Mouse (Mus musculus): ENCODE measurements around the gene Tmc6. TPM values are rescaled to one million over a fixed set of nuclear protein-coding genes. Genes with fewer than 3 reads are reported as not detected.
A peak's percentile ranks its signal among the peaks of the same experiment; 100 is the strongest.

Tmc6 gene
- polyA plus RNA-seq, 1 experiment from 2014 or later = 3.9 TPM

DNA sequence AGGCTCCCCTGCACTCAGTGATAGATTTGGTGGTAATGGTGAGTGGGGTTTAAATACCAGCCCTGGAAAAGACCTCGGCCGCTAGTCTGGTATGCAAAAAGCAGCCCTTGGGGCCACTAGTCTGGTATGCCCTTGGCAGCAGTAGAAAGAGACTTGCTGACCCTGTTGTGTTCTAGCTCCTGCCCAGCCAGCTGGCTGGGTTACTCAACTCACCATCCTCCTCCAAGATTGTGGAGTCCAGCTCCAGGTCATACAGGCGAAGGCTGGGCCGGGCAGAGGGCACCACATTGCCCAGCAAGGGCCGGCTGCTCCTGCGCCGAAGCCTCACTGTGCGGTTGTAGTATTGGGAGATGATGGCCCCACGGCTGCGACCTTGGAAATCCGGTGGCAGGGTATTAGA is 4.0 kb downstream of the Tmc6 start:
- Histone ChIP-seq H3K27me3 (peaks cover 49% of the 10 kb centered on the region), H3K4me2 (replicated peaks) (no peak overlapping the region), H3K4me3 (replicated peaks) (no peak overlapping the region), H3K9ac (replicated peaks) (no peak overlapping the region), H3K9me3 (no peaks in the 10 kb centered on the region), H3K27ac (no peak overlapping the region), H3K4me1 (replicated peaks) (peaks cover 29% of the 10 kb centered on the region), H3K36me3 (no peaks in the 10 kb centered on the region)
- ATAC-seq = no peak
- WGBS = 96% methylated on average over 11 of the region's 11 CpGs

DNA sequence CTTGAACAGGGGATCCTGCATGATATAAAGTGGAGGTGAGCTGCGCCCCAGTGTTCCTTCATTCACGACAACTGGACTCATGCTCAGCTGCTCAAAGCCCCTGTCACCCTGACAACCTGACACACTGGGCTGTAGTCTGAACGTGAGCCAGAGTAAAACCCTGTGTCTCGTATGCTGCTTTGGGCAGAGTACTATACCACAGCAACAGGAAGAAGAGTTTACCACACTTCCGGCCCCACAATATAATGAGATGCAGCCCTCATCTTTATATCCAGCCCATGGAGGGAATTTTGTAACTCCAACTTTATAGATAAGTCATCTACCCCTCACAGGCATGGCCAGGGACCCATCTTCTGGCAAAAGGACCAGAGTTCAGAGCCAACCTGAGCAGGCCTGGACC is 4.9 kb downstream of the Tmc6 start:
- Histone ChIP-seq H3K9me3 (no peaks in the 10 kb centered on the region), H3K27me3 (peaks cover 40% of the 10 kb centered on the region), H3K4me2 (replicated peaks) (no peak overlapping the region), H3K36me3 (no peaks in the 10 kb centered on the region), H3K4me1 (replicated peaks) (peaks cover 25% of the 10 kb centered on the region), H3K9ac (replicated peaks) (no peak overlapping the region), H3K4me3 (replicated peaks) (no peak overlapping the region), H3K27ac (no peak overlapping the region)
- 87% methylated on average over 5 of the region's 5 CpGs for WGBS
- ATAC-seq = no peak

DNA sequence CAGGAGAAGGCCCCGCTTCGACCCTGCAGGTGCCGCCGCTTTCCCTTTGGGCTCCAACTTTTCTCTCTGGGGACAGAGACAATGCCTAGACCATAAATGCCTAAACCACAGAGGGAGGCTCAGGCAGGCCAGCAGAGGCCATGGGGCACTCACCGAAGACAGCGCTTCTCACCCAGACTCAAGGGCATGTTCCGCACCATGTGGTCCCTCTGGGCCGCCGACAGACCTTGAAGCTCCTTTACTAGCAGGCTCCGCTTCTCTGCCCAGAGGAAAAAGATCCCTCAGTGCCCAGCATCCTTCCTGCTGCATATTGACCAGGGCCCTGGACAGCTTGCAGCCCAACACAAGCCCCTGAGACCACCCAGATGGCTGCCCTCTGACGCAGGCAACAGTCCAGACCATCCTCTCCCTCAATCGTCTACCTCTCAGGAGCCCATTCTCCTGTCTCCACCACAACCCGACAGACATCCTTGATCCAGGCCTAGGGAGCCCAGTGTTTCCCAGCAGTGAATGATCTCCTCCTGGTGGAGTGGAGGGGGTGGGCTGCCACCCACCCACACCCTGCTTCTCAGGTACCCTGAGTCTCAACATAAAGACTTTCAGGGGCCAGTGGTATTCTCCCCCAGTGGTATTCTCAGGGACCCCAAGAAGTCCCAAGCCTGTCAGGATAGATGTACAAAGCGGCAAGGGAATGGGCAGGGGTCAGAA is 5.8 kb downstream of the Tmc6 start:
- no peak for ATAC-seq
- Histone ChIP-seq H3K9ac (replicated peaks) (no peak overlapping the region), H3K4me3 (replicated peaks) (no peak overlapping the region), H3K36me3 (no peaks in the 10 kb centered on the region), H3K27me3 (peaks cover 31% of the 10 kb centered on the region), H3K9me3 (no peaks in the 10 kb centered on the region), H3K4me1 (replicated peaks) (peaks cover 23% of the 10 kb centered on the region), H3K27ac (no peak overlapping the region), H3K4me2 (replicated peaks) (no peak overlapping the region)
- 90% methylated on average over 14 of the region's 14 CpGs for WGBS

DNA sequence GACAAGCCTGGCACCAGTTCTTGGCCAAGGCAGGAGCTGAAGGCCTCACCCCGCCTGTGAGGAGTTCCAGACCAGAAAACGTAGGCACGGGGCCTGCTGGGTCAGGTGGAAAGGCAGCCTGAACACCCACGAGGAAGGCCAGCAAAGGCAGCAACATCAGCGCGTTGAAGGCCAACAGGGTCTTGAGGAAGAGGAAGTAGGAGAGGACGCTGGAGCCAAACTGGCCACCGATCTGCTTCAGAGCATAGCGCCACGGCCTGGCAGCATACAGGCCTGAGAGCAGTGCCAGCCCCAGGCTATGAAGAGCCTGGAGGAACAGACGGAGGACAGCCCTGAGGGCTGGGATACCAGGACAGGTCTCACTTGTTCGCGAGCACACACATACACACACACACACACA is 6.5 kb downstream of the Tmc6 start:
- peaks cover 16% of the 10 kb centered on the region for H3K4me1 ChIP-seq (replicated peaks)
- no peak overlapping the region for H3K27ac ChIP-seq
- no peak overlapping the region for H3K4me2 ChIP-seq (replicated peaks)
- no peak overlapping the region for H3K9ac ChIP-seq (replicated peaks)
- 92% methylated on average over 13 of the region's 13 CpGs for WGBS
- no peak overlapping the region for H3K4me3 ChIP-seq (replicated peaks)
- no peak for ATAC-seq
- no peaks in the 10 kb centered on the region for H3K36me3 ChIP-seq
- no peaks in the 10 kb centered on the region for H3K9me3 ChIP-seq
- peaks cover 24% of the 10 kb centered on the region for H3K27me3 ChIP-seq

DNA sequence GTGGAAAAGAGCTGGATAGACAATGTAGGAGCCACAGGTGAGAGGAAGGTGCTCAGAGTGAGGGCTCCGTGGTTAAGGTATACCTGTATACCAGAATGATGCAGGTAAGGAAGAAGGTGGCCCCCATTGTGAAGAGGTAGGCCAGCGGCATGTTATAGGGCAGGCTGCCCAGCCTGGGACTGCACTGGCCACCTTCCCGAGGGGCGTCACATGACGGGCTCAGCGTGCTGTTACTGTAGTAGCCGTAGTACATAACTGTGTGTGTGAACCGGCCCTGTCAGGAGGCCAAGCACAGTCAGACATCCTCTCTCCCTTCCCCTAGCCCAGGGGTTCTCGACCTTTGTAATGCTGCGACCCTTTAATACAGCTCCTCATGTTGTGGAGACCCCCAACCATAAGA is 7.1 kb downstream of the Tmc6 start:
- 93% methylated on average over 10 of the region's 10 CpGs for WGBS
- Histone ChIP-seq H3K4me1 (replicated peaks) (peaks cover 10% of the 10 kb centered on the region), H3K9ac (replicated peaks) (no peak overlapping the region), H3K4me2 (replicated peaks) (no peak overlapping the region), H3K27ac (no peak overlapping the region), H3K27me3 (peaks cover 18% of the 10 kb centered on the region), H3K4me3 (replicated peaks) (no peak overlapping the region), H3K9me3 (no peaks in the 10 kb centered on the region), H3K36me3 (no peaks in the 10 kb centered on the region)
- ATAC-seq = no peak

DNA sequence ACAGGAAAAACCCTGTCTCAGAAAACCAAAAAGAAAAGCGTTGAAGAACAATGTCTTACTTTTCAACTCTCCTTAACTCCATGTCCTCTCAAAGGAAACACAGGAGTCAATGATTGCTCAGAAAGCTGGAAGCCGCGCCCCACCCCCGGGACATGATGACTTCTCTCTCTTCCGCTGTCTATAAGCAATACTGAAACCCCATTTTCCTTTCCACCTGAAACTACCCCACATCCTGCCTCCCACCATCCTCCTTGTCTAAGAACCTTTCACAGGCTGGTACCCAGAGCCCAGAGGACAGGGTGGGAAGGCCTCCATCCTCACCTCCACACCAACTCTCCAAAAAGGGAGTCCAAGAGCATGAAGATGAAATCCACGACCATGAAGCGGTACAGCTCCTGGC is 9.6 kb downstream of the Tmc6 start:
- Histone ChIP-seq H3K4me3 (replicated peaks) (no peak overlapping the region), H3K4me2 (replicated peaks) (no peak overlapping the region), H3K27me3 (no peaks in the 10 kb centered on the region), H3K9me3 (no peaks in the 10 kb centered on the region), H3K36me3 (no peaks in the 10 kb centered on the region), H3K9ac (replicated peaks) (no peak overlapping the region), H3K4me1 (replicated peaks) (peaks cover 10% of the 10 kb centered on the region; the same call in 1 of the 2 replicates), H3K27ac (no peak overlapping the region)
- WGBS = 95% methylated on average over 7 of the region's 7 CpGs
- no peak for ATAC-seq

DNA sequence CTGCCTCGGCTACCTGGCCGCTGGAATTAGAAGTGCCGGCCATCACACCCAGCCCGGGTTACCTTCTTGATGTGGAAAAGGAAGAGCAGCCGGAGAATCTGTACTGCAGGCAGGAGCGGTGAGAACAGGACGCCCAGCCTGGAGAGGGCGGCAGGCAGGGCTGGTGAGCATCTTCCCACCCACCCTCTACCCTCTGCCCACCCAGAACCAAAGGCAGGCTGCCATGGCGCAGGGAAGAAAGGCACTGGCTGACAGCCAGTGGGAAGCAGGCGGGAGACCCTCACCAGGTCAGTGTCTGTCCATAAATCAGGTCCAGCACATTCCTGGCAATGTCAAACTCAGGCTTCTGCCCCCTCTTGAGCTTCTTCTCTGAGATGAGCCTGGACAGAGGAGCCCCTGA is 11.6 kb downstream of the Tmc6 start:
- WGBS = 90% methylated on average over 10 of the region's 10 CpGs
- H3K27ac ChIP-seq = no peak overlapping the region
- peaks cover 10% of the 10 kb centered on the region; the same call in 1 of the 2 replicates for H3K4me1 ChIP-seq (replicated peaks)
- H3K9ac ChIP-seq (replicated peaks) = no peak overlapping the region
- H3K36me3 ChIP-seq = peaks cover 13% of the 10 kb centered on the region
- H3K9me3 ChIP-seq = no peaks in the 10 kb centered on the region
- H3K4me2 ChIP-seq (replicated peaks) = no peak overlapping the region
- no peak overlapping the region for H3K4me3 ChIP-seq (replicated peaks)
- ATAC-seq = no peak
- H3K27me3 ChIP-seq = no peaks in the 10 kb centered on the region

DNA sequence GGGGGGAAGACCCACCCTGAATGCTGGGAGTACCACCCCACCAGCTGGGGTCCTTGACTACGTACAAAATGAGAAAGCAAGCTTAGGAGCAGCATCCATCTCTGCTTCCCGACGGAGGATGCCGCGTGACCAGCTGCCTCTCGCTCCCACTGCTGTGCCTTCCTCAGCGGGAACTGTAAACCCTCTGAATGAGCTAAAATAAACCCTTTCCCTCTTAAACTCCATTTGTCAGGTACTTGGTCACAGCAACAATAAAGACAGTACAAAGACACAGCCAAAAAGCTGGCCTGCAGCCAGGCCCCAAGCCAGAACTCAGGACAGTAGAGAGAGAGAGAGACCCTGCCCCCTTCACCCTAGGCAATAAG is 12.3 kb downstream of the Tmc6 start:
- no peak overlapping the region for H3K4me2 ChIP-seq (replicated peaks)
- H3K27me3 ChIP-seq = no peaks in the 10 kb centered on the region
- 87% methylated on average over 7 of the region's 7 CpGs for WGBS
- 0 out of 2 replicates have a peak overlapping the region, but pooled peaks have one; percentile 25 for H3K27ac ChIP-seq
- peaks cover 10% of the 10 kb centered on the region; the same call in 1 of the 2 replicates for H3K4me1 ChIP-seq (replicated peaks)
- H3K36me3 ChIP-seq = peaks cover 20% of the 10 kb centered on the region
- no peak overlapping the region for H3K9ac ChIP-seq (replicated peaks)
- ATAC-seq = no peak
- no peaks in the 10 kb centered on the region for H3K9me3 ChIP-seq
- no peak overlapping the region for H3K4me3 ChIP-seq (replicated peaks)

DNA sequence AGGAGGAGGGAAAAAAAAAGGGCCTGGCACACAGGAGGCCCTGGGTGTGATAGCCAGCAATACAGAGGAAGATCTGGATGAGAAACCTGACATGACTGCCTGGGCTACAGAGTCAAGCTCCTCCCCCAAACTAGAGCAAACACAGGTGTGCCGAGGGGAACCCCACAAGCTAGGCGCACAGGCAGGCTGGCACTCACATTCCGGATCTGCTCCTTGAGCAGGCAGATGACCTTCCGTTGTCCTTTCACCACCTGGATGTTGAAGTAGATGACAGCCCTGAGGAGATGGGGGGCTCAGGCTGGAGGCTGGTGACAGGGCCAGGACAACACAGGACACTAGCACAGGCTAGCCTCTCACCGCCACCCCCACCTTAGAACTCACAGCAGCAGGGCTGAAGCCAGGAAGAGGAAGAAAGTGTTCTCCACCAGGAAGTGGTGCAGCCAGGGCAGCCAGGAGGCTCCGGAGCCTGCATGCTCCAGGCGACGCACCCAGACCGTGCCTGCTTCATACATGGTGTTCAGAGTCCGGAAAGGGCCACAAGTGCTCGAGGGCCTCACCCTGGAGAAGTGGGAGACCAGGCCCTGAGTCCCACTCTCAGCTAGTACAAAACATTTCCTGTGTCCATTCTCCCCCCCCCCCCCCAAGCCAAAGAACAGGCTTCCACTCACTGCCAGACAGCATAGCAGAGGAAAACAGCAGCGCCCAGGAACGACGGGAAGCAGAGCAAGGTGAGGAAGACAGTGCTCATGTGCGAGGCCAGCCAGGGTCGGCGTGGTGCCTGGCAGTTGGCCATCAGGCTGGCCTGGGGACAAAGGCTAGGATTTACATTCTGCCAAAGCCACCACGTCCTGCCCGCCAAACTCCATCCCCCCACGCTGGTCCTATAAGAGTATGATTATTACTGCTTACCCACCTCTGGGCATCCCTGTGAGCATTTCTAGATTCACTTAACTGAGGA is 13.0 kb downstream of the Tmc6 start:
- no peak overlapping the region for H3K9ac ChIP-seq (replicated peaks)
- H3K4me2 ChIP-seq (replicated peaks) = no peak overlapping the region
- H3K4me3 ChIP-seq (replicated peaks) = no peak overlapping the region
- peaks cover 27% of the 10 kb centered on the region for H3K36me3 ChIP-seq
- whole genome bisulfite sequencing = 81% methylated on average over 20 of the region's 20 CpGs
- H3K27me3 ChIP-seq = no peaks in the 10 kb centered on the region
- no peaks in the 10 kb centered on the region for H3K9me3 ChIP-seq
- H3K27ac ChIP-seq = 0 out of 2 replicates have a peak overlapping the region, but pooled peaks have one; percentile 25
- peaks cover 10% of the 10 kb centered on the region; the same call in 1 of the 2 replicates for H3K4me1 ChIP-seq (replicated peaks)
- ATAC-seq = 0 out of 2 replicates have a peak, but pooled peaks have one; percentile 15

DNA sequence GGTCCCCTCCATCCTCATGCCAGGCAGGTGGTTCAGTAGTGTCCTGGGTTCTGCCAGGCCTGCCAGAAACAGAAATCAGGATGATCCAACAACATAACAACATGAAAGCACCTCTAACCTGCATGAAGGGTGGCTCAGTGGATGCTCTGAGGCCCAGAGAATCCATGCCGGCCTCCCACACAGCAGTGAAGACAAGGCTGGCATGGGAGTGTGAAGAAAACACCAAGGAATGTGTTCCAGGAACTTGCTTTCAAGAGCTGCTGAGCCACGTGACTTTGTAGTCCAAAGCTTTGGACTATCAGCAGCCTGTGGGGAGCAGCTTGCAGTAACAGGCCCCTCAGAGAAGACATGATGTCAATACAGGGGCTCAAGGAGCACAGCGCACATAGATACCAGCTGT is 15.7 kb downstream of the Tmc6 start:
- WGBS = 91% methylated on average over 3 of the region's 3 CpGs

DNA sequence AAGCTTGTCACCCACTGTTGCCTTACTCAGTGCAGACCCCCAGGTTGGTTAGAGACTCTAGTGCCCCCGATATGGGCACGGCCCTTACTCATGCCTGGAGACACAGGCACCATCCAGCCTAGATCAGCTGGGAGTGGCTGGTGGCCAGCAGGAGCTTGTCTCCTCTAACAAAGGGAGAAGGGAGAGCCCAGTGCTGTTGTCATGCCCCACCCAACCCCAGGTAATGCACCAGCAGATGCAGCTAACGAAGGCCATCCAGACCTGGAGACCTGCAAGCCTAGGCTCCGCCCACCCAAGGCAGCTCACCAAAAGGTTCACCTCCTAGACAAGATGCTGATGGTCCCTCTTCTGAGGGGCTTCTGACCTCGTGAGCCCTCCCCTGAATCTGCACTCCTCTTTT is 16.6 kb downstream of the Tmc6 start:
- no peak for ATAC-seq
- H3K4me1 ChIP-seq (replicated peaks) = peaks cover 10% of the 10 kb centered on the region; the same call in 1 of the 2 replicates
- H3K27ac ChIP-seq = no peak overlapping the region
- peaks cover 59% of the 10 kb centered on the region for H3K36me3 ChIP-seq
- no peaks in the 10 kb centered on the region for H3K27me3 ChIP-seq
- no peaks in the 10 kb centered on the region for H3K9me3 ChIP-seq
- no peak overlapping the region for H3K9ac ChIP-seq (replicated peaks)
- WGBS = 91% methylated on average over 5 of the region's 5 CpGs
- H3K4me3 ChIP-seq (replicated peaks) = no peak overlapping the region
- no peak overlapping the region for H3K4me2 ChIP-seq (replicated peaks)

More for the DNA sequence above, 15.7 kb downstream of the Tmc6 start:
- Histone ChIP-seq H3K4me2 (replicated peaks) (no peak overlapping the region), H3K9me3 (no peaks in the 10 kb centered on the region), H3K27me3 (no peaks in the 10 kb centered on the region), H3K36me3 (peaks cover 50% of the 10 kb centered on the region), H3K4me3 (replicated peaks) (no peak overlapping the region), H3K9ac (replicated peaks) (no peak overlapping the region), H3K4me1 (replicated peaks) (peaks cover 10% of the 10 kb centered on the region; the same call in 1 of the 2 replicates), H3K27ac (no peak overlapping the region)
- ATAC-seq = no peak

DNA sequence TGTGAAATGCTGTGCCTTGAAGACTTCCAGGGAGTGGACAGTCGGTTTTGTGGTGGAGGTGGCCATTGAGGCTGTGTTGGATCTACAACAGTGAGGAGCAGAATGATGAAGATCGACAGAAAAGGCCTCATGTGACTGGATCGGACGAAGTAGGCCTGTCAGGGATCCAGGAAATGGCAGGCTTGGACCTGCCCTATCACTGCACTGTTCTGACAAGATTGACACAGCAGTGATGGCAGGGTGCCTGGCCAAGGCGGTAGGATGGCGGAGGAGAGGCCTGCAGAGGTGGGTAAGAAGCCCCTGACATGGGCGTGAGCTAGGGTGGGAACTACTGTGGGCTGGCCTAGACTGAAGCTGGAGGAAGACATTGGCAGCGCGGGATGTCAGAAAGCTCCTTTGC is 17.7 kb downstream of the Tmc6 start:
- Histone ChIP-seq H3K9me3 (no peaks in the 10 kb centered on the region), H3K27ac (no peak overlapping the region), H3K4me2 (replicated peaks) (no peak overlapping the region), H3K27me3 (no peaks in the 10 kb centered on the region), H3K4me1 (replicated peaks) (0 out of 2 replicates have a peak, but pooled peaks cover 7% of the 10 kb centered on the region), H3K36me3 (peaks cover 69% of the 10 kb centered on the region), H3K9ac (replicated peaks) (no peak overlapping the region), H3K4me3 (replicated peaks) (no peak overlapping the region)
- 92% methylated on average over 9 of the region's 9 CpGs for WGBS
- ATAC-seq = no peak

Measured in midbrain, embryonic 13.5 days (tissue).